Mouse (Mus musculus) left cerebral cortex, adult 18-20 months (tissue): ENCODE results near the gene Spryd4. TPM values are rescaled to one million over a fixed set of nuclear protein-coding genes. Genes with fewer than 3 reads are reported as not detected.
A peak's percentile ranks its signal among the peaks of the same experiment; 100 is the strongest.
"Not testable (repeated sequence)": the region's sequence is repeated elsewhere in the genome, so short reads cannot be mapped to it uniquely, and the experiment has no call there.

ENCODE experiments used
- DNase-seq, 2 experiments: peaks; one replicate each; pipeline ENCODE4 v3.0.0; 2021 to 2022; ENCODE audit warnings: low spot score in 2 of 2, mixed read lengths in 1 of 2
- total RNA-seq, 2 experiments: library from RNA; stranded (reverse); gene quantifications; 2 replicates each; pipeline ENCODE4 v1.2.3; 2021

The Spryd4 gene
- total RNA-seq, 2 experiments from 2014 or later, result 10.4 to 10.8 TPM

DNA sequence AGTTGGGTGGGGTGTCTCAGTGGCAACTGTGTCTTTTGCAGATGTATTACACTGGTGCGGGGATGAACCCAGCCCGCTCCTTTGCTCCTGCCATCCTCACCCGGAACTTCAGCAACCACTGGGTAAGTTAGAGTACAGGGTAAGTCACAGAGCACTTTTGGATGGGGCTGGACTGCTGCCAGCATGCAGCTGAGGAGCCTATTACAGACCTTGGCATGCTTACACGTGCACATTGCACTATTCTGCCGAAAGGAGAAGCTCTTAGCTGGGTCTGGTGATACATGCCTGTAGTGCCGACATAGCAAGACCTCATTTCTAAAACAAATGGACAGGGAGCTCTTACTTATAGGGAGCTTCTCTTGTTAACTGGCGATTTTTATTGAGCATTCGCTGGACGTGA, 16.0 kb upstream of the Spryd4 start:
- no peak for DNase-seq

- no peak for DNase-seq
These were observed 13.9 kb upstream of the Spryd4 start, which contains the start of gene Mip for GRCm38 (mm10) chr10:128225538-128225937. Gene Mip, plus strand, starts transcription at chr10:128225838.

DNA sequence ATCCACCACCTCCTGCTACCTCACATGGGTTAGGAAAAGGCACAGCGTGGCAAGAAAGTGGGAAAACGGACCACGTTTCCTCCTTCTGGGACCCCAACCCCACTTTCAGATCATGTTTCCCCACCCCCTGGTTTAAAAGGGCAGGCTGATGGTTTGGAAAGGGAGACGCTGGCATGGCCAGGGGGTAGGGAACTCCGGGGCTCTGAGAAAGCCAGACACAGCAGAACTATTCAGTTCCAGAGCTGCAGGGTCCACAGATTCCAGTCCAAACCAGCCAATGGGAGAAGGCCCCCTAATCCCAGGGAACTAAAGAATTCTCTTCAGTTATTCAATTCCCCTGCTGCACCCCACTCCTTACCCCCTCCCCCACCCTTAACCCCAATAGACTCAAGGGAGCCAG, 13.5 kb upstream of the Spryd4 start:
- no peak for DNase-seq

- DNase-seq, result no peak
These were observed 10.1 kb upstream of the Spryd4 start for GRCm38 (mm10) chr10:128221533-128222286.

GRCm38 (mm10) chr10:128218387-128219117, 6.9 kb upstream of the Spryd4 start:
- DNase-seq, result no peak

- no peak for DNase-seq
These were observed 3.4 kb upstream of the Spryd4 start for GRCm38 (mm10) chr10:128214981-128215380.

DNA sequence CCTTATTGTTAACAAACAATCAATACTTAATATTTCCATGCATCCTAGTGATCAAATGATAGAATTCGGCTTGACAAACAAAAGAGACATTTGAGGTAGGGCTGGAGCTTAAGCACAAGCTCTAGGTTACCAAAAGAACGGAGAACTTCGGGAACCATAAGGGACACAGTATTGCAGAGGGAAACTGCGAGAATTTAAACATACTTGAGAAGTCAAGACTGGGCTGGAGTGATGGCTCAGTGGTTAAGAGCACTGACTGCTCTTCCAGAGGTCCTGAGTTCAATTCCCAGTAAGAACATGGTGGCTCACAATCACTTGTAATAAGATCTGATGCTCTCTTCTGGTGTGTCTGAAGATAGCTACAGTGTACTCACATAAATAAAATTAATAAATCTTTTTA, 2.5 kb upstream of the Spryd4 start:
- DNase-seq, result not testable (repeated sequence)

- peak; percentile 49 to 53 for DNase-seq
These were observed 1.3 kb upstream of the Spryd4 start for GRCm38 (mm10) chr10:128212871-128213323.

GRCm38 (mm10) chr10:128212148-128212547, 541 bp upstream of the Spryd4 start:
- no peak for DNase-seq

DNA sequence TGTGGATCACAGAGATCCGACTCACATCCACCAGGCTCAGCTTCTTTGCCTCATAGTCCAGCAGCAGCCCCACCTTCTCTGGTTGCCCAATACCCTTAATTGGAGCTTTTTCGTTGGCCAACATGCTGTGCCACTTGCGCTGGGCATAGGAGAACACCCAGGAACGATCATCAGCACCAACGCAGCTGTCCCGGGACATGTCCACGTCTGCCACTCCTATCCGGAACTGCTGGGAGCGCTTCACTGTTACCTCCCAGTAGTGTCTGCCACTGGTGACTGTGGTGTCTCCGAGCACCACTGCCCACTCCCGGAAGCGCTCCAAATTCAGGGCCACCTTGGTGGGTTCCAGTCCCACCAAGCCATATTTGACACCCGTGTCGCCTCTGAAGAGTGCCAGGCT, 653 bp downstream of the Spryd4 start:
- peak; percentile 10 to 17 for DNase-seq

DNA sequence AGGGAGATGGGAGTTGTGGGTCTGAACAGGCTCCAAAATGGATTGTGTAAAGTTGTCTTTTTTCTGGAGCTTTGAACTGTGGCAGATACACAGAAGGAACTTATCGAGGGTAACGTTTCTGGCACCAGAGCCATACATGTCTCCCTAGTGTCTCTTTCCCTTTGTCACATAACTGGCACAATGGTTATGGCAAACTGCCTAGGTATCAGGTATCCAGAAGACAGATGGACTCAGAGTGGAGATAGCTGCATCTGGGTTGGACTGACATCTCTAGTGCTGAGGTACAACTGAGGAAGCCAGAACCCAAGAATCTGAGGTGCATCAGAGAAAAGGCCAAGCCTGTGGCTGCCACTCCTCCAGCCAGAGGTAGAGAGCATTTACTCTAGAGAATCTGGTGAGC, 1.5 kb downstream of the Spryd4 start:
- DNase-seq, result no peak

DNA sequence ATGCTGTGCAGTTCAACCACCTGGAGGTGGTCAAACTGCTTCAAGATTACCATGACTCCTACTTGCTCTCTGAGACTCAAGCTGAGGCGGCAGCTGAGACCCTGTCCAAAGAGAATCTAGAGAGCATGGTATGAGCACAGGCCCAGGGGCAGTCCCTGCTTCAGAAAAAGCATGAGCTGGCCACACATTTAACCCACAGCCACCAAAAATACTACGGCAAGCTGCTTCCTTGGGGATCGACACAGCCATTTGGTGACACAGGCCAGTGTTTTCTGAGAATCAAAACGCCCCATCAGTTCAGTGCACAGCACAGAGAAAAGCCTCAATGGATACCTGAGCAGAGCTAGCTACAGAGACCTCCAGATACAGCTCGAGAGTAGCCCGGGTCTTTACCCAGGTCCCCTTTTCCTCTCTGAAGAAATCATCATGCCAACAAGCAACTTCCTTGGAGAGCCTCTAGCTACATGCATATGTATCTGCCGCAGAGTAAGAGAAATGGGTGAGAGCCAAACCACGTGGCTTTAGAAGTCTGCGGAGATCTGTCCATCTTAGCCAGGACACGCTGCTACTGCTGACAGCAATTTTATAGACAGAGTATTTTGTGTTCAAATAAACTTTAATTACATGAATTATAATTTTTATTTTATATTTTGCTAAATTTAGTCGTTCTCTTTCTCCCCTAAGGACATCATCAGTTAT, 2.1 kb downstream of the Spryd4 start:
- DNase-seq, result no peak

DNA sequence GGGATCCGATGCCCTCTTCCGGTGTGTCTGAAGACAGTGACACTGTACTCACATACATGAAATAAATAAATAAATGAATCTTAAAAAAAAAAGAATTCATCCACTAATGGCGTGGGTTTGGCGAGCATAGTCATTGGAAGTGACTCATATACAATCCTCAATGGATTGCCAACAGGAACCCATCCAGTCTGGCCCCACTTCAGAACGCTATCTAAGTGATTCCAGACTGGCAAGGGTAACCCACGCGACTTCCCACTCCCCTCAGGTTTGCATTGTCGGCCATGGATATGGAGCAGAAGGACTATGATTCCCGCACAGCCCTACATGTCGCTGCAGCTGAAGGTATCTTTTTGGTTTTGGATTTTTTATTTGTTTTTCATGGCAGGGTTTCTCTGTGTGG, 3.3 kb downstream of the Spryd4 start:
- DNase-seq, result no peak

- DNase-seq, result no peak
These were observed 6.7 kb downstream of the Spryd4 start for GRCm38 (mm10) chr10:128204941-128205340.

DNA sequence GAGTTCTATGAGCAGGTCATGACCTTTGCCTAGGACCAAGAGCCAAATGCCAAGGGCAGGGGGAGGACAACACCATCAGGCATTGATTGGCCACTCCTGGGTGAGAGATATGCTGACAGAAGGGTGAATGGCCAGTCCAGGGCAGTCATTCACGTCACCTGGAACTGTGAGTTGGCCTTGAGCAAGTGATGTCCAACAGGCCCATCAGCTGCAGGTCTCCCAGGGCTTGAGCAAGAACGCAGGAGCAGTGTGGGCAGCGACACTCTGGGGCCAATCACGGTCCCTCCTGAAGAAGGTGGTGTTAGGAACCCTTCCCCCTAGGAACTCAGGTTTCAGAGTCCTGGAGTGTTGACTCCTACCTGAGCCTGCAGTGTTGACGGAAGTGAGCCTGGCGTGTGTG, 9.8 kb downstream of the Spryd4 start:
- no peak for DNase-seq

GRCm38 (mm10) chr10:128194551-128195461, 16.8 kb downstream of the Spryd4 start:
- DNase-seq, result peak; percentile 65 to 74

DNA sequence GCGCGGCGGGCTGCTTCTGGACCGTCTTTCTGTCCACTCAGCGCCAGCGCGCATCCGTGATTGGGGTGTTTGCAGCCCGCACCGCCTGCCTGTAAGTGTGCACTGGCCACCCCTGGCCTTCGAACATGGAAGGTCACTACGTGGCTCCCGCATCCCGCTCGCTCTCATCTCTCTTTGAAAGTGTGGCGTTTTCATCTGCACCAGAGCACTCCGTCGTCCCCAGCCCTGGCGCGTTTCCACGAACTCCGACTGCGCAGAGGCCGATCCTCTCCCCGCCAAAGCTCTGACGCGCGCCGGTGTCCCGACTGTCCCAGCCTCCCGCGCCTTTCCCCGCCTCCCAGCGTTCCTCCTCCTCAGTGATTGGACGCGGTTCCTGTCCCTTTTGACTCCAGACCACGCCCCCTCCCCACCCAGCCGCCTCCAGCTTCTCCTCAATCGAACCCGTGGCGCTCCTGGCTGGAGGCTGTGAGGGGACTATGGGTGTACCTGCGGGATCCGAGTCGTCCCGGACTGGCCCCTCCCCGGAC, 17.5 kb downstream of the Spryd4 start, which contains the start of gene Gls2:
Gls2 (plus strand) TSS at position 434 of the 527 bp plus-strand sequence.
- DNase-seq, result peak; percentile 99

- DNase-seq, result no peak
These were observed 18.5 kb downstream of the Spryd4 start for GRCm38 (mm10) chr10:128193113-128193512.

DNA sequence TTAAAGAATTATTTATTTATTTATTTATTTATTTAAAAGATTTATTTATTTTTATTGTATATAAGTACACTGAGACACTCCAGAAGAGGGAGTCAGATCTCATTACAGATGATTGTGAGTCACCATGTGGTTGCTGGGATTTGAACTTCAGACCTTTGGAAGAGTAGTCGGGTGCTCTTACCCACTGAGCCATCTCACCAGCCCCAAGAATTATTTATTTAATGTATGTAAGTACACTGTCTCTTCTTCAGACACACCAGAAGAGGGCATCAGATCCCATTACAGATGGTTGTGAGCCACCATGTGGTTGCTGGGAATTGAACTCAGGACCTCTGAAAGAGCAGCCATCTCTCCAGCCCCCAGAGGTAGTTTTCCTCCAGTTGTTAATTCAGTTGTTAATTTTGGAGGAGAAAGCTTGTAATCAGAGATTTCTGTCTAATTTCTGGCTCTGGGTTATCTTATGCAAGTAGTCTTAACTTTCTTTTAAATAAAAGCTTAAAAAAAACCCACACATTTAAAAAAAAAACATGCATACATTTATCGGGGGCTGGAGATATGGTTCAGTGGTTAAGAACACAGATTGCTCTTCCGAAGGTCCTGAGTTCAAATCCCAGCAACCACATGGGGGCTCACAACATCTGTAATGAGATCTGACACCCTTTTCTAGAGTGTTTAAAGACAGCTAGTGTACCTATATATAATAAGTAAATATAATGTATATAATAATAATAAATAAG, 19.4 kb downstream of the Spryd4 start:
- not testable (repeated sequence) for DNase-seq

- no peak for DNase-seq
These were observed 20.1 kb downstream of the Spryd4 start for GRCm38 (mm10) chr10:128191472-128191871.
